Mouse (Mus musculus): ENCODE measurements at regions not wholly inside any gene's neighbourhood (a gene's known extent, or its start where the extent isn't known, plus 50 kb on each side); places are given as distances from the start of the nearest gene placed in this dataset.

- TF ChIP-seq CTCF (IDR thresholded peaks at IDR 0.05; ENCODE audit: borderline replicate concordance, insufficient read depth, low read length) = no peak
- TF ChIP-seq POLR2A (IDR thresholded peaks at IDR 0.05; ENCODE audit: low read depth, low read length) = no peak
These were observed 211.8 kb upstream of the Atp6ap2 start for GRCm38 (mm10) chrX:12375796-12376195.

All from embryonic fibroblast, embryonic 13.5 days (primary cell).